Mouse (Mus musculus) hindbrain, postnatal 0 days (tissue): ENCODE data around the gene Dbndd2. TPM values are rescaled to one million over a fixed set of nuclear protein-coding genes. Genes with fewer than 3 reads are reported as not detected.

Source experiments
- ATAC-seq: fragments of 200-750 bp; cut with Nextera tagmentation; 2 replicates; pipeline ENCODE4 v1.8.0; 2017; ENCODE audit warnings: mild to moderate bottlenecking, moderate TSS enrichment, moderate library complexity
- DNase-seq: peaks from one replicate; pipeline ENCODE4 v3.0.0-alpha.2; 2015; ENCODE audit warnings: low spot score
- H3K27ac ChIP-seq: fragments of 300-500 bp; sonication (generic); 2 replicates; pipeline ENCODE4 v1.5.1; 2014; ENCODE audit warnings: mild to moderate bottlenecking
- H3K27me3 ChIP-seq: fragments of 300-500 bp; sonication (generic); 2 replicates; pipeline ENCODE4 v1.6.1; 2014; ENCODE audit warnings: low read length, mixed read lengths; ENCODE audit not compliant: insufficient read depth
- H3K36me3 ChIP-seq: fragments of 300-500 bp; sonication (generic); 2 replicates; pipeline ENCODE4 v1.6.1; 2014; ENCODE audit warnings: low read length, mixed read lengths; ENCODE audit not compliant: insufficient read depth
- H3K4me1 ChIP-seq: fragments of 300-500 bp; sonication (generic); 2 replicates; pipeline ENCODE4 v1.6.1; 2014; ENCODE audit warnings: antibody characterized with exemption, low read length, mixed read lengths; ENCODE audit not compliant: insufficient read depth
- H3K4me2 ChIP-seq: fragments of 300-500 bp; sonication (generic); 2 replicates; pipeline ENCODE4 v1.6.1; 2014; ENCODE audit warnings: low read depth, mild to moderate bottlenecking, low read length, moderate library complexity, mixed read lengths
- H3K4me3 ChIP-seq: fragments of 300-500 bp; sonication (generic); 2 replicates; pipeline ENCODE4 v1.5.1; 2014; ENCODE audit warnings: low read length
- H3K9ac ChIP-seq: fragments of 300-500 bp; sonication (generic); replicated peaks from 2 replicates; pipeline ENCODE4 v1.6.1; 2014; ENCODE audit warnings: mild to moderate bottlenecking, low read length, moderate library complexity, mixed read lengths
- H3K9me3 ChIP-seq: fragments of 300-500 bp; sonication (generic); 2 replicates; pipeline ENCODE4 v1.6.1; 2016; ENCODE audit warnings: low read length, mixed read lengths
- CTCF ChIP-seq: IDR thresholded peaks from 2 replicates; pipeline ENCODE4 v1.5.1; 2016; ENCODE audit warnings: antibody characterized with exemption, control low read depth, low read depth
- WGBS: fragments of 180-500 bp; shearing (Covaris S2); extraction: QIAGEN DNeasy Blood & Tissue Kit; methylation state at CpG from one replicate; pipeline ENCODE4 v1.1.7; 2014; 5-methylcytosine and 5-hydroxymethylcytosine counted together
- polyA plus RNA-seq: library from polyadenylated mRNA; unstranded; fragments of >200 nt; fragmentation: Nextera tagmentation; extraction: Ambion mirVana; gene quantifications from 2 replicates; pipeline ENCODE4 v1.2.1, GENCODE M21; 2015
- total RNA-seq: library from RNA; depleted of rRNA; stranded (reverse); fragments of >200 nt; gene quantifications from 2 replicates; pipeline ENCODE4 v1.2.3, GENCODE M21; 2014; rRNA removed

Dbndd2 gene
- total and polyA plus RNA-seq, 2 experiments from 2014 or later = 29.5 to 37.2 TPM

- no peak for TF ChIP-seq CTCF
- Histone ChIP-seq H3K27me3 (no peaks in the 10 kb centered on the region), H3K9me3 (no peaks in the 10 kb centered on the region), H3K4me1 (no peaks in the 10 kb centered on the region), H3K36me3 (no peaks in the 10 kb centered on the region), H3K9ac (no peak overlapping the region), H3K4me3 (no peak overlapping the region), H3K4me2 (no peak overlapping the region), H3K27ac (no peak overlapping the region)
- DNase-seq = no peak
- WGBS = 87% methylated on average over 7 of the region's 7 CpGs
- ATAC-seq = no peak
These were observed 56.7 kb downstream of the Dbndd2 start for GRCm38 (mm10) chr2:164542598-164542997.

Other genes with a start within 250 kb of the Dbndd2 start
- not detected in 2 replicates for gene Svs2, start 247.6 kb upstream of the Dbndd2 start, total RNA-seq
- not detected in 2 replicates for gene Svs2, start 247.6 kb upstream of the Dbndd2 start, polyA plus RNA-seq
- gene Svs3b, start 229.5 kb upstream of the Dbndd2 start, total RNA-seq = not detected in 2 replicates
- gene Svs3b, start 229.5 kb upstream of the Dbndd2 start, polyA plus RNA-seq = not detected in 2 replicates
- gene Svs4, start 207.6 kb upstream of the Dbndd2 start, total RNA-seq = not detected in 2 replicates
- gene Svs4, start 207.6 kb upstream of the Dbndd2 start, polyA plus RNA-seq = not detected in 2 replicates
- gene Svs3a, start 196.8 kb upstream of the Dbndd2 start, total RNA-seq = not detected in 2 replicates
- not detected in 2 replicates for gene Svs3a, start 196.8 kb upstream of the Dbndd2 start, polyA plus RNA-seq
- gene Svs6, start 169.4 kb upstream of the Dbndd2 start, total RNA-seq = not detected in 2 replicates
- not detected in 2 replicates for gene Svs6, start 169.4 kb upstream of the Dbndd2 start, polyA plus RNA-seq
- gene Svs5, start 153.4 kb upstream of the Dbndd2 start, total RNA-seq = not detected in 2 replicates
- gene Svs5, start 153.4 kb upstream of the Dbndd2 start, polyA plus RNA-seq = not detected in 2 replicates
- gene Slpi, start 97.0 kb upstream of the Dbndd2 start, total RNA-seq = 4.3 TPM in 1 of 2 replicates, not detected in the other
- gene Slpi, start 97.0 kb upstream of the Dbndd2 start, polyA plus RNA-seq = 0.40 and 0.82 TPM in 2 replicates
- gene Rbpjl, start 83.0 kb upstream of the Dbndd2 start, total RNA-seq = 0.22 TPM in 1 of 2 replicates, not detected in the other
- gene Rbpjl, start 83.0 kb upstream of the Dbndd2 start, polyA plus RNA-seq = 0.14 and 0.21 TPM in 2 replicates
- gene Matn4, start 80.9 kb upstream of the Dbndd2 start, total RNA-seq = 4.9 and 8.2 TPM in 2 replicates
- gene Matn4, start 80.9 kb upstream of the Dbndd2 start, polyA plus RNA-seq = 4.7 and 5.0 TPM in 2 replicates
- 31.1 and 34.1 TPM in 2 replicates for gene Sdc4, start 42.2 kb upstream of the Dbndd2 start, total RNA-seq
- 36.7 and 39.5 TPM in 2 replicates for gene Sdc4, start 42.2 kb upstream of the Dbndd2 start, polyA plus RNA-seq
- 165 and 315 TPM in 2 replicates for gene Sys1, start 29.1 kb upstream of the Dbndd2 start, total RNA-seq
- 108 and 113 TPM in 2 replicates for gene Sys1, start 29.1 kb upstream of the Dbndd2 start, polyA plus RNA-seq
- gene Gm20458, start 25.1 kb upstream of the Dbndd2 start, total RNA-seq = 34.4 and 36.9 TPM in 2 replicates
- 9.6 and 10.8 TPM in 2 replicates for gene Gm20458, start 25.1 kb upstream of the Dbndd2 start, polyA plus RNA-seq
- not detected in 2 replicates for gene Trp53tg5, start 12.4 kb upstream of the Dbndd2 start, total RNA-seq
- not detected in 2 replicates for gene Trp53tg5, start 12.4 kb upstream of the Dbndd2 start, polyA plus RNA-seq
- 118 and 134 TPM in 2 replicates for gene Pigt, start 11.4 kb downstream of the Dbndd2 start, total RNA-seq
- 102 and 116 TPM in 2 replicates for gene Pigt, start 11.4 kb downstream of the Dbndd2 start, polyA plus RNA-seq
- 1.5 and 2.7 TPM in 2 replicates for gene Wfdc2, start 76.3 kb downstream of the Dbndd2 start, total RNA-seq
- gene Wfdc2, start 76.3 kb downstream of the Dbndd2 start, polyA plus RNA-seq = 3.1 and 4.5 TPM in 2 replicates
- not detected in 2 replicates for gene Spint3, start 87.4 kb downstream of the Dbndd2 start, total RNA-seq
- not detected in 2 replicates for gene Spint3, start 87.4 kb downstream of the Dbndd2 start, polyA plus RNA-seq
- 0.31 TPM in 1 of 2 replicates, not detected in the other for gene Wfdc6a, start 99.3 kb downstream of the Dbndd2 start, total RNA-seq
- gene Wfdc6a, start 99.3 kb downstream of the Dbndd2 start, polyA plus RNA-seq = 0.19 and 0.77 TPM in 2 replicates
- gene Eppin, start 107.5 kb downstream of the Dbndd2 start, total RNA-seq = not detected in 2 replicates
- gene Eppin, start 107.5 kb downstream of the Dbndd2 start, polyA plus RNA-seq = not detected in 2 replicates
- gene Wfdc6b, start 127.4 kb downstream of the Dbndd2 start, total RNA-seq = not detected in 2 replicates
- not detected in 2 replicates for gene Wfdc6b, start 127.4 kb downstream of the Dbndd2 start, polyA plus RNA-seq
- gene Wfdc8, start 127.5 kb downstream of the Dbndd2 start, total RNA-seq = not detected in 2 replicates
- not detected in 2 replicates for gene Wfdc8, start 127.5 kb downstream of the Dbndd2 start, polyA plus RNA-seq
- gene Wfdc16, start 152.7 kb downstream of the Dbndd2 start, total RNA-seq = not detected in 2 replicates
- gene Wfdc16, start 152.7 kb downstream of the Dbndd2 start, polyA plus RNA-seq = not detected in 2 replicates
- gene Wfdc10, start 169.9 kb downstream of the Dbndd2 start, total RNA-seq = not detected in 2 replicates
- 0.60 TPM in 1 of 2 replicates, not detected in the other for gene Wfdc10, start 169.9 kb downstream of the Dbndd2 start, polyA plus RNA-seq
- gene Wfdc9, start 170.5 kb downstream of the Dbndd2 start, total RNA-seq = not detected in 2 replicates
- gene Wfdc9, start 170.5 kb downstream of the Dbndd2 start, polyA plus RNA-seq = not detected in 2 replicates
- not detected in 2 replicates for gene Wfdc11, start 188.0 kb downstream of the Dbndd2 start, total RNA-seq
- gene Wfdc11, start 188.0 kb downstream of the Dbndd2 start, polyA plus RNA-seq = not detected in 2 replicates
- not detected in 2 replicates for gene Wfdc13, start 199.0 kb downstream of the Dbndd2 start, total RNA-seq
- gene Wfdc13, start 199.0 kb downstream of the Dbndd2 start, polyA plus RNA-seq = not detected in 2 replicates
- not detected in 2 replicates for gene Spint4, start 212.4 kb downstream of the Dbndd2 start, total RNA-seq
- gene Spint4, start 212.4 kb downstream of the Dbndd2 start, polyA plus RNA-seq = not detected in 2 replicates
- not detected in 2 replicates for gene Spint5, start 229.2 kb downstream of the Dbndd2 start, total RNA-seq
- gene Spint5, start 229.2 kb downstream of the Dbndd2 start, polyA plus RNA-seq = not detected in 2 replicates